Mouse (Mus musculus) forelimb bud, embryonic 11.5 days (tissue): ENCODE measurements at regions not wholly inside any gene's neighbourhood (a gene's known extent, or its start where the extent isn't known, plus 50 kb on each side); places are given as distances from the start of the nearest gene placed in this dataset.
"Not testable (repeated sequence)": the region's sequence is repeated elsewhere in the genome, so short reads cannot be mapped to it uniquely, and the experiment has no call there.

Experiments used
- DNase-seq: peaks from one replicate; pipeline ENCODE4 v3.0.0-alpha.2; 2012; ENCODE audit warnings: low read depth, low spot score

DNA sequence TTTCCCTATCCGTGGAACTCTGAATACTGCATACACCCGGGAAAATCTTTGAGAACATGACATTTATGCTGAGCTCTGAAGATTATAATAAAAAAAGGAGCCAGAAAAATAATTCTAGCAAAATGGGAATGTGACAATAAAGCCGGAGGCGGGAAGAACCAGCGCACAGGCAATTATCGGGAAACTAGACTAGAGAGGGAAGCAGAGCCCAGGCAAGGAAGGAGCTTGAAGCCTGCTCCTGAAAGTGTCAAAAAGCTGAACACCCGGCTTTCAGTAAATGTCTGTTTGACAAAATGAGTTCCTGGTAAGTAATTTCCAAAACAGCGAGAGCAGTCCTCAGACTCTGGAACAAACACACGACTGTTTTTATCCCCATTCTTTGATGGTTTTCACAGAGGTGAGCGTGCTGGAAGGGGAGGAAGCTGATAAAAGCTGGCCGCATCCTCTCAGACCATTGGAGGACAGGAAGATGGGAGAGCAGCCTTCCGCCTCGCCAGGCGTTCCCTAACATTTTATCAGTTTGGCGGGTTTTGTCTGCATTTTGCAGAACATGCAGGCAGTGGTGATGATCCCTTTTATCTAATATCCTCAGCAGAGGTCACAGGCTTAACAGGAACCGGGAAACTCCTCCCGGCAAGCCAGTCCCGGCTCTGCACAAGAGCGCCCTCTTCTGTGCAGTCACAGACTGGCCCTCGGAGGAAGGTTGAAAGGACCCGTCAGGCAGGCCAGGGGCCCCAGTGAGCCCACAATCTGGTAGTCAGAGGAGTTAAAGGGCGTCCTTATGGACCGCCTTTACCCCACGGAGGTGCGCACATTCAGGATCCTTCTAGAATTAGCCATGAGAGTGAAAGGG, 201.3 kb upstream of the 1700056E22Rik start:
- DNase-seq = peak; percentile 67

DNA sequence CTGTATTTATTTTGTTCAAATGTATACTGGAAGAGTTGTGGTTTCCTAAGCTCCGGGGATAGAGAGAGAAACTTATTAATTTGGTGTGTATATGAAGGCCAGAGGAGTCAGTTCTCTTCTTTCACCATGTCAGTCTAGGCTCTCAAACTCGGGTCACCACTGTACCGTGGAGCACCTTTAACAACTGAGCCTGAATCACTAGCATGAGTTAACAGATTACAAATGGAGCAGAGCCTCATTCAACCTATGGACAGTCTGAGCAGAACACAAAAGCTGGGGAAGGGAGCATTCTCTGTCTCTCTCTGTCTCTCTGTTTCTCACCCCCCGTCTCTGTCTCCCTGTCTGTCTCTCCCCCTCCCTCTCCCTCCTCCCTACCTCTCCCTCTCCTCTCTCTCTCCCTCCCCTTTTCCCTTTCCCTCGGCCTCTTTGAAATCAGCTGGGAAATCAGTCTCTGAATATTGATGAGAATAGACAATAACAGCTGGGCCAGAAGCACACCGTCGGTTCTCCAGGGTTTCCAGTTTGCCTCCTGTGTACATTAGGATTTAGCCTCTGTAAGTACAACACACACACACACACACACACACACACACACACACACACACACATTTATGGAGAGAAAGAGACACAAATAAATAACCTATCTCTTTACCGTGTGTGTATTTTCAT, 200.4 kb upstream of the 1700056E22Rik start:
- DNase-seq = no peak

DNA sequence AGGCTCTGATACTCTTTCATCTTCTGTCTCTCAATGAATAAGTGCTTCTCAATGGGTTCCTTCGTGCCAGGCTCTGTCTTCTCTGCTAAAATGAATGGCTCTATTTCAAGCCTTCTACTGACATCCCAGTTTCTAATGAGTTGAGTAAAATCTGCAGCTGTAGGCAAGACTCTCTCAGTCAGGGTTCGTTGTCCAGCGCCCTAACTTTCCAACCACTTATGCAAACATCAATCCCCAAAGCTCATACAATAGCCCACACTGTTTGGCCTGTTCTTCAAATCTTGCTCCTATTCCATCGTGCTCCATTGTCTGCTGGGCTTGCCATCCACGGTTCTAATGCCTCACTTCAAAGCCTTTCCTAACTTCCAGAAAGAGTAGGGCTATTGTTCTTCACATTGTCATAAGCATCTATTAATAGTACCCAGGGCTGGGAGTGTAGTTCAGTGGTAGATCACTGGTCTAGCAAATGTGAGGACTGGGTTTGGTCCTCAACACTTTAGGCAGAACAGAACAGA, 199.7 kb upstream of the 1700056E22Rik start:
- DNase-seq = no peak

DNA sequence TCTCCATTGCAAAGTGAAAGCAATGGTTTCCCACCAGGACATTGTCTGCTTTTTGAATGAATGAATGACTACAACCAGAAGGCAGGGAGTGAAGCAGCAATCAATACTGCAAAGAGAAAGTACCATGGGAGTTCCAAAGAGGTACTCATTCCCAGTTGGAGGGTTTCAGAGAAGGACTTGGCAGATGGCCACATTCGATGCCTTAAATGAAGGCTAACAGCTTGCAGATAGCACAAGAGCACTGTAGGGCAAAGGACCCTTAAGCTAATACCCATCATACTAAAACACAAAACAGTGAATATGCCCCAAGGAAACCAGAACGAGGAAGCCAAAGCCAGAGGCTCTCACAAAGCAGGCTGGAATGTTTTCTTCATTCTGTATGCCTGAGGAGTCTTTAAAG, 188.2 kb upstream of the 1700056E22Rik start:
- no peak for DNase-seq

DNA sequence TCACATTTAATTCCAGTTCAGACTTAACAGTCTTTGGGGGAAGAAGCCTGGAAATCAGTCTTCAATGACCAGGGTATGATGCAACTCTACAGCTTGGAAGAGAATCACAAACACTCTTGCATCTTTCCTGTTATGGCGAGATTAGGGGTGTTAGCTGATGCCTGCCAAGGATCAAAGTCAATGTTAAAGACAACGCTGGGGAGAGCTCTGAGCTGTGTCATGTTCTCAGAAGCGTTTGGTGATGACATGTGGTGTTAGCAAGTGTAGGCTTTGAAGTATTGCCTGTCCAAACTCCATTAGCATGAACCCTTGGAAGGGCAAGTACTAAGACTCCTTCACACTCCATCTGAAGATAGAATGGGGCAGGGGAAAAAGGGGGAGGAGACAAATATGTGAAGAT, 187.7 kb upstream of the 1700056E22Rik start:
- DNase-seq = no peak

DNA sequence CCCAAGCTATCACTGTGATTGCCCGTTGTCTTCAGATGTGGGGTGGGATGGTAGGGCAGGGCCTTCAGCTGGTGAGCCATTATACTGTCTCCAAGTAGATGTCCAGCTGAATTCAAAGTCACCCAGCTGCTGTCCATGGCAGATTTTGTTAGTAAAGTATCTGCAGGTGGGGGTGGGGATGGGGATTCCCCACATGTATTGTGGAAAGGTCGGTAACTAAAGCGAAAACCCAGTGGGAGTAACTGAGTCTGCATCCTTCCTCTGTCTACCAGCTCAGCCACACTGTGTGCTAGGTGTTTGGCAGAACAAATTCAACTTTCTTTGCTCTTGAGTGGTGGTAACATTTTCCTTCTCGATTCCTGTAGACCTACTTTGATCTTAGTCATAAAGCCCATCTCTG, 163.2 kb upstream of the 1700056E22Rik start:
- no peak for DNase-seq

DNA sequence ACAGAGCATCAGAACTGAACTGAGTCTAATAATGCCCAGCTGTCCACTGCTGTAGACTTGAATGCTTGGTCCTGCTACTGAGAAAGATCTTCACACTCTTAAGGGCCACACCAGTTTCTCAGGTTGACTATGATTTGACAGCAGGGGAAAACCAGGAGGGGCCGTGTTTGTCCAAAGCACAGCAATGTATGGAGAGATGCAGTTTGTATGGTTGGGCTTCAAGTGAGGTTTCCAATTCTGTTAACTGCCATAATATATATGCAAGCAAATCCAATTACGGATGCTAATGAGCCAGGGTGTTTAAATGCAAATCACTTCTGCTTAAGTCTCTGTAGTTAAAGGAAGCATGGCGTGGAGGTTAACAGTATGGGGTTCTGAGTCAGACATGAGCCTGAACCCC, 157.2 kb upstream of the 1700056E22Rik start:
- no peak for DNase-seq

DNA sequence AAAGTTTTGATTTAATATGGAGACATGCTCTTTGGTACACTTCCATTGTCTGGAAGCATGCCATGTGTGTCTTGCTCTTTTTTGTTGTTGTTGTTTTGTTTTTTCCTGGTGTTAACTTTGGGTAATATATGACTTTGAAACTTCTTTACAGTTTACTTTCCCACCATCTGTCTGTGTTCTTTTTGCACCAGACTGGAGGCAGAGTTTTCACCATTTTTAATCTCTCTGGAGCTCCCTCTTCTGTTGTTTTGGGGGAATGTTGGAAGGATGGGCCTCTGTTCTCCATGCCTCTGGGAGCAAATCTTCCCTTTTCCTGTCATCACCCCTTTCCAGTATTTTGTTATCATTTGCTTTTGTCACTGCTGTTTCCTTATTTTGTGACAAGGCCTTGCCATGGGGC, 153.5 kb upstream of the 1700056E22Rik start:
- DNase-seq = no peak

DNA sequence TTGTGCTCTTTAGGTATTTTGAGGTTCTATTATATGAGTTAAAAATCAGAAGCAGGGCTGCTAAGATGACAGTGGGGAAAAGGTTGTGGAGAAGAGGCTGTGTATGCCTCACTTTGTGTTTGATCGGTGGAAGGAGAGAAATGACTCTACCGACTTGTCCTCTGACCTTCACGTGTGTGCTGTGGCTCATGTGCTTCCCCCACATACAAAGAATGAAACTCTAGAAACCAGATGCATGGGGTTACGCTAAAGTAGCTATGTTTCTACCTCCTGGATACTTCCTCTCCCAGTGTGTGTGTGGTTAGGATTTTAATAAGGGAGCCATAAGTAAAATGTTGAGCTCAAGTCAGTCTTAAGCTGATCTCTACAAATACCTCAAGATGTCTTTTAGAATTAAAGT, 148.1 kb upstream of the 1700056E22Rik start:
- DNase-seq = no peak

DNA sequence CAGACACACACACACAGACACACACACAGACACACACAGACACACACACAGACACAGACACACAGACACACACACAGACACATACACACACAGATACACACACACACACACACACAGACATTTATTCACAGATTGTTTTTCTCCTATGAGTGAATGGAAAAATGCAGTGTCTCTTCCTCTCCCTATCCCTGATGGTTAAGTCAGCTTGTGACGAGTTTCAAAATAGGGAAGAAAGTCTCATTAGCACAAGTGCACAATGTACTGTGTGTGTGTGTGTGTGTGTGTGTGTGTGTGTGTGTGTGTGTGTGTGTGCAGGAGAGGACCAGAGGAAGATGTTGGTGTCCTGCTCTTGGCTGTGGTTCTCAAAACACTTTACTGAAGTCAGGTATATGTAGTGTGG, 140.3 kb upstream of the 1700056E22Rik start:
- DNase-seq = not testable (repeated sequence)

DNA sequence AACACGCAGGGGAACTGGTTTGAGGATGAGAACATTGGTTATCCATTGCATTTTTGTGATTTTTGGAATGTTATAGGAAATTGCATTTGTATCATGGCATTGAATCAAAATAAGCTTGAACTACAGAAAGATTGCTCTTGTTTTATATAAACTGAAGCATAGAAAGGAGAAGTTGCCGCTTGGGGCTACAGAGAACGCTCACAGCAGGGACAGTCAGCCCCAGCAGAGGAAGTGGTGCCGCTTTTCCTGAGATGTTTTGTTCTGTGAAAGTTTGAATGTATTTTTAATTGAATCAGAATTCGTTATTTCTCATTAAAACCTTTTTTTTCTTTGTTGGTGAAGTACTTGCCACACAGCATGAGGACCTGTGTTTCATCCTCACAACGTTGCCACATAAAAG, 139.6 kb upstream of the 1700056E22Rik start:
- no peak for DNase-seq

DNA sequence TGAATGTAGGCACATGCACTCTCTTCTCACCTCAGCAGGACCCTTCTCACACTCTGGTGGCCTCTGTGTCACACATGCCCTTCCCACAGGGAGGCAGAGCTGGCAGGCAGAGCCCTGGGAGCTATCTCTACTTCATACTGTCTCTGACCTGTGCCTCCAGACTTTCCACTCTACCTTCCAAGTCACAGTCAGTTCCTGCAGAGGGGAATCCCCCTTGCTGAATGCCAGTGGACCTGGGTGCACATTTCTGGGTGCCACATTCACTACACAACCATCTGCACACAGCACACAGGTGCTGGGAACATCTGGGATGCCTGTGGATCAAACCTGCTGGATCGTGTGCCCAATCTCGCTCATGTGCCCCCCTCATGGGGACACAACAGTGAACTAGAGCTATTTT, 138.9 kb upstream of the 1700056E22Rik start:
- DNase-seq = no peak

DNA sequence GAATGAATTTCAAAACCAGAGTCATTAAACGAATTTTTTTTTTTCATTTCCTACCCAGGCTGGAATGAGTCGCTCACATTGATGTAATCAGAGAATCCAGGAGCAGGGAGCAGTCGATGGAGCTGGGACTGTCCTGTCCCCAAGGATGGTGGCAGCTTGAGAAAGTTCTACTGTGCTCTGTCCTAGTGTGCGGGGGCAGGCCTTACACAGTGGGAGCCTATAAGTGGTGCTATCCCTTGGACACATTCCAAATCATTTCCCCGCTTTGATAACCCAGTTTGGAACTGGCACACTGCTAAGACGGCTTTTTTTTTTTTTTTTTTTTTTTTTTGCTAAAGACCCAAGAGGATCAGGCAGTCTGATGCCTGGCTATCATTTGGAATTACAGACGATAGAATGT, 137.5 kb upstream of the 1700056E22Rik start:
- no peak for DNase-seq

DNA sequence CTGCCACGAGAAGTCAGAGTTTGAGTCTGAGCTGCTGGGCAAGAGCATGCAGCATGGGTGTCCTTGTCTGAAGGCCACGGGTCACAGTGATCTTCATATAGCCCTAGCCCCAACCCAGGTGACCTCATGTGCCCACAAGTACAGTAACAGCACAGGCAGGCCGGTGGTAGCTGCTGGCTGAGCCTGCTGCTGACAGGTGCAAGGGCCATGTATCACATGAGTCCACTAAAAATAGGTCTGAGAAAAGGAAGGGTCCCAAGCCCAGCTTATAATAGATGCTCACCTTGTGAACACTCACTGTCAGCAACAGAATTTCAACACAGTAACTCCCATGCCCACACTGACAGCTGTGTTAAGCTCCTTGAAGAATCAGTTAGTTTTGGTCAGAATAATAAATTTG, 136.8 kb upstream of the 1700056E22Rik start:
- DNase-seq = no peak

DNA sequence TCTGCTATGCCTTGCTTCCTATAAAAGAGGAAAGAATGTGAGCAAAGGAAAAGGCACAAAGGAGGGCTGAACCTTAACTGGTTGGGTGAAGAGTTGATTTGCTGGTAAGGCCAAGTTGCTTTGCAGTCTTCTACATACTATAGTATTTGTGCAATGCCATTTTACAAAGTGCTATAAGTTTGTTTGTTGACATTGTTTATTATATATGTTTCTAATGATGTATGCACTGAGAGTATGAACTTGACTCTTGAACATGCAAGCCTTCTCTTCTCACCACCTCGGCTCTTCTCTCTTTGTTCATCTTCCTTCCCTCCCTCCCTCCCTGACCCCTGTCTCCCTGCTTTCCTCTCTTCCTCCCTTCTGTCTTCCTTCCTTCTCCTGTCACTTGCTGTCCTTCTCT, 135.9 kb upstream of the 1700056E22Rik start:
- DNase-seq = no peak

DNA sequence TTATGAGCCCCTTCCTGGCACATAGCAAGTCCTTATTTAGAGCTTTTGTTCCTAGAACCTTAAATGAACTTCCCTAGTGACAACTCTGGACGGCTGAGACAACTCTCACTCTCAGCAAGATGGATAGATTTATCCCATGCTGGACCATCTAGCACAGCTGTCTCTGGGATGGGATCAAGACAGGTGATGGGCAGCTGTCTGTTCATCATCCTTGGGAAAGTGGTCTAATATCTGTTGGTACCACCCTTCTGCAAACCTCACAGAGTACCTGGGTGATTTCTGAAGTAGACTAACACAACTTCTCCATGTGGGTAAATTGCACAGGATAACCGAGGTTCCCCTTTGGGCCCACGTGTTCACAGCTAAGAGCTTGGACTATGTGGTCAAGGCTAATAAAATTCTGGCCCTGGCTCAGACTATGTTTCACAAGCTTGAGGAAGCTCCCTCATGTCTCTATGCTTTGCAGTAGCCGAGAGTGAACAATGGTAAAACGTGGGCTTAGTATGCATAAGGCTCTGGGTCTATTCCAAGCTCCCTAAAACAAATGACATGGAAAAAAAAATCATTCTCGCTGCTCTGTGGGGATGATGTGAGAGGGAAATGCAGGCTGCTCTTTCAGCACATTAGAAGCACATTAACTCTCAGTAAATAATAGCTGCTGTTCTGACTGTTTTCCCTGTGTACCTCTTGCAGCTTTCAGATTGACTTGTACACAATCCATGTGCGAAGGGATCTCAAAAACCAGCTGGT, 135.1 kb upstream of the 1700056E22Rik start:
- no peak for DNase-seq

DNA sequence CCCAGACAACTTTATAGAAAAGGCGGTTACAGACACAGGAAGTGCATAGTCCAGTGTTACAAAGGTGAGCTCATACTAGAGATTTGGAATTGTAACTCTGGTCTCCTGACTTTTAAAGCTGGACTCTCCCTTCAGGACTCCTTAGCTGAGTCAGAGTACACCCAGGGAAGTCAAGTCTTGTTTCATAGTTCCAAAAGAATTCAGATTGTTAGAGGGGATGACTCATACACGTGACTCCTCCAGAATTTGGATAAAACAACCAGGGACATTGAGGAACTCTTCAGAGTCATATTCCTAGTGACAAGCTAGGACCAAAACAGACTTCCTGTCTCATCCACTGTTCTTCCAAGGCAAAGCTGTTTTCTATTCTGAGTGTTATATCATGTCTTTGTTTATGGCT, 132.8 kb upstream of the 1700056E22Rik start:
- no peak for DNase-seq

DNA sequence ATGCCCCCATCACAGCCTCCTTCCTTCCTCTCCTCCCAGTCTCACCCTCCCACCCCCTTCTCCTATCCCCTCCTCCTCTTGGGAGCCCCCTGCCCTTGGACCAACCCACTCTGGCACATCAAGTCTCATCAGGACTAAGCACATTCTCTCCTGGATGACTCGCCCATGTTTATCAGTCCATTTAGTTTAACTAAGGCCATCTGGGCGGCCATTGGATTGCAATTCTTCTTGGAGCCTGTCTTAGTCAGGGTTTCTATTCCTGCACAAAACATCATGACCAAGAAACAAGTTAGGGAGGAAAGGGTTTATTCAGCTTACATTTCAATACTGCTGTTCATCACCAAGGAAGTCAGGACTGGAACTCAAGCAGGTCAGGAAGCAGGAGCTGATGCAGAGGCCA, 128.4 kb upstream of the 1700056E22Rik start:
- not testable (repeated sequence) for DNase-seq

DNA sequence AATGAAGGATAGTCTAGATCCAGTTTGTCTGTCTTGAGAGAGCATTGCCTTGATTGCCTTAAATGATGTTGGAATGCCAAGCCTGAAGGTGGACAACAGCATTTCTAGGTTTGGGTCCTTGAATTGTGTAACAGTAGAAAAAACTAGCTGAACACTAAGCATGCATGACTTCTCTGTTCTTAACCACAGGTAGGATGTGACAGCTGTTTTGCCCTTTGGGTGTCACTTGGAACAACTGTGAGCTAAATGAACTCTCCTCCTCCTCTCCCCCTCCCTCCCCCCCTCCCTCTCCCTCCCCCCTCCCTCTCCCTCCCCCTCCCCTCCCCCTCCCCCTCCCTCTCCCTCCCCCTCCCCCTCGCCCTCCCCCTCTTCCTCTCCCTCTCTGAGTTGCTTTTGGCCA, 113.6 kb upstream of the 1700056E22Rik start:
- no peak for DNase-seq

DNA sequence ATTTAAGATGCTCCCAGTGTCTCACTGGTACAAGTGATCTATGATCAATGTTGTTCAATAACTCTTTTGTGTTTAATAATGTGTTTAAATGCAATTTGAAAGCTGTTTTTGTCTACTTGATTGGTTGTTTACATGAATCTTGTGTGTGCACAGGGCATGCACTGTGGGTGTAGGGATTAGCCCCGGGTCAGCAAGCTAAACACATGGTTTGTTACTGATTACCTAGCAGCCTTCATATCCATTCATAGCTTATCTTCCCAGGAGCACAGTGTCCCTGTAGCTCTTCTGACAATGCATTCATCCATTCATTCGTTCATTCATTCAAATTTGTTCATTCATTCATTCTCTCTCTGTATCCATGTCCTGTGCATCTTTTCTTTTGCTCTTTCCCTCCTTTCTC, 108.9 kb upstream of the 1700056E22Rik start:
- no peak for DNase-seq

DNA sequence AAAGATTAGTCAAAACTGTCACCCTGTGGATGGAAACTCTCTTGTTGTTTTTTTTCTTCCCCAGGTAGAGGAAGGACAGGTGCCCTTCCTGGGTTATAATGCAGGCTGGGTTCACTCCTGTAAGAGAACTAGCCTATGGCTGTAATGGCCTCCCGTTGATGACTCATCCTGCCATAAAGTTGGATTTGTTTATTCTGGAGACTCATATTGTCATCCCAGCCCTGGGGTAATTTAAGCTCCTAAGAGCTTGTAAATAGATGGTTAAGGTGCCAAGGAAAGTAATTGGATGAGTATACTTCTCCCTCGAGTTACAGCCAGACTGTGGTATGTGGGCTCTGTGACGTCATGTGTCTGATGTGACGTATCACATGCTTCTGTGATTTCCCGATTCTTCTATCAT, 106.4 kb upstream of the 1700056E22Rik start:
- DNase-seq = no peak

DNA sequence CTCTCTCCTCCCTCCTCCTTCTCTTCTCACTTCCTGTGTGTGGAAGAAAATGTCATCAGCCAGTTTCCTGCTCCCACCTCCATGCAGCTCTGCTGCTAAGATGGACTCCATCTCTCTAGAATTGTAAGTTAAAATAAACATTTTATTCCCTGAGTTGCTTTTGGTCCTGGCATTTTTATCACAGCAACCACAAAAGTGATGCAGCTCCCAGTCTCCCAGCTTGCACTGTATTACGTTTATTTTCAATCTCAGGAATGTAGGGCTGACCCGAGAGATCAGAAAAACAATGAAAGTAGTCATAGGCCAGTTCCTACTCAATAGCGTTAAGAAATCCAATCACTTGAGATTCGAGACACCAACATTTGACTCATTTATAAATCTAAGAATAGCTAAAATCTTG, 106.0 kb upstream of the 1700056E22Rik start:
- DNase-seq = no peak
